Mouse (Mus musculus): ENCODE measurements around the gene Sorbs1. TPM values are rescaled to one million over a fixed set of nuclear protein-coding genes. Genes with fewer than 3 reads are reported as not detected.

Gene Sorbs1
- polyA plus RNA-seq, 1 experiment, result 13.2 TPM

DNA sequence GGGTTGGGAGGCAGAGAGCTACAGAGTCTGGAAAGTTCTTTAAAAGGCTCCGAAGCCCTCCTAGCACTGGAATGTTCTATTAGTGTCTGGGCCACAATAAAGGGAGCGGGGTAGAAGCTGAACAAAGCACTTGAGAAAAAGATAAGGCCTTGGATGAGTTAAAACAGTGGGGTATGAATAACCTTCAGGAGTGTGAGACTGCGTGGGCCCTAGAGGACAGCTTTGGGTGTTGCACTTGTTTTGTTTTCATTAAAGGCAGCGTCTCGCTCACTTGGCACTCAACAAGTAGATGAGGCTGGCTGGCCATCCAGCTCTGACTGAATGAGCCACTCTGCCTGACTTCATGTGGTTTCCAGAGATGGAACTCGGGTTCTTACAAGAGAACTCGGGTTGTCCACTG, 78.5 kb downstream of the Sorbs1 start:
- TF ChIP-seq CTCF (IDR thresholded peaks at IDR 0.05; ENCODE audit: extremely low read depth, insufficient read length, insufficient replicate concordance, low read depth, low read length) (no peak), POLR2A (IDR thresholded peaks at IDR 0.05; ENCODE audit: low read depth, low read length) (no peak)
- H3K4me1 ChIP-seq (ENCODE audit: control insufficient read depth, insufficient read depth, insufficient read length, low read length), result peaks cover 17% of the 10 kb centered on the region; the same call in 1 of the 2 replicates
- H3K36me3 ChIP-seq (ENCODE audit: control insufficient read depth, insufficient read depth, low read length), result no peaks in the 10 kb centered on the region
- H3K27ac ChIP-seq (ENCODE audit: insufficient read depth, low read depth, low read length), result no peak overlapping the region
- no peak overlapping the region for H3K4me3 ChIP-seq (ENCODE audit: low read depth, low read length)
- H3K27me3 ChIP-seq (ENCODE audit: control insufficient read depth, insufficient read depth, low read length), result no peaks in the 10 kb centered on the region
- WGBS, result 89% methylated on average over 7 of the region's 7 CpGs

DNA sequence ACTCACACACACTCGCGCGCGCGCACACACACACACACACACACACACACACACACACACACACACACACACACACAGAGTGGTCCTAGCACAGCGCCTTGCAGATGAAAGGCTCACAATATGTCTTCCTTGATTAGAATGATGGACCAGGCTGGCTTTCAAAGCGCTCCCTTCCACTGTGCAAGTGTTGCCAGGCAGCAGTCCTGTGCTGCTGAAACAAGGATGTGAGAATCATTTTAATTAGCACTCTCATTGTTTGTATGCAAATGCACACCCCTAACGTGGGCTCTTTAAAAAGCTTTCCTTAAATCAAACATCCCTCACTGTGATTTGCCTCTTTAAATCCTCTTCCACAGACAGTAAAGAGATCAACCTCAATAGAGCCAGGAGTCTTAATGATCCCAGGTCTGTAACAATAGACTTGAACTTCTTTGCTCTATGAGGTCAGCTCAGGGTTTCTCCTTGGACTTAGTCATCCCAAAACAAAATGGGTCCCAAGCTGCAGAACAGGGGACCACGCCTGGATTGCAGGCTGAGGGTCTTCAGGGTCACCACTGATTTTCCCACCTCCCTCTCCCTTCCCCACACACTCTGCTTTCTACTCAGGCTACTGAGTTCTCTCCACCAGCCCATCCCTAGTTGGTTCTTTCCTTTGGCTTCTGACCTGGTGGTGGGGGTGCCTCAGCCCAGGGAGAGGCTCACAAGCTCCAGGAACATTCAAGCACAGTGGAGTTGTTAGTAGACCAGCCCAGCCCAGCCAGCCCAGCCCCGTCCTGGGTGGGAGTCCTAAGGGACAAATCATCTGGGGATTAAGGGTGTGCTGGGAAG, 79.3 kb downstream of the Sorbs1 start:
- H3K36me3 ChIP-seq (ENCODE audit: control insufficient read depth, insufficient read depth, low read length), result no peaks in the 10 kb centered on the region
- H3K27ac ChIP-seq (ENCODE audit: insufficient read depth, low read depth, low read length), result no peak overlapping the region
- no peak overlapping the region for H3K4me3 ChIP-seq (ENCODE audit: low read depth, low read length)
- no peak for TF ChIP-seq CTCF (IDR thresholded peaks at IDR 0.05; ENCODE audit: extremely low read depth, insufficient read length, insufficient replicate concordance, low read depth, low read length)
- no peak for TF ChIP-seq POLR2A (IDR thresholded peaks at IDR 0.05; ENCODE audit: low read depth, low read length)
- WGBS, result 89% methylated on average over 10 of the region's 10 CpGs
- H3K27me3 ChIP-seq (ENCODE audit: control insufficient read depth, insufficient read depth, low read length), result no peaks in the 10 kb centered on the region
- H3K4me1 ChIP-seq (ENCODE audit: control insufficient read depth, insufficient read depth, insufficient read length, low read length), result peaks cover 17% of the 10 kb centered on the region; the same call in 1 of the 2 replicates

GRCm38 (mm10) chr19:40433316-40433912, 80.2 kb downstream of the Sorbs1 start:
- WGBS, result 67% methylated on average over 8 of the region's 8 CpGs
- Histone ChIP-seq H3K36me3 (ENCODE audit: control insufficient read depth, insufficient read depth, low read length) (no peaks in the 10 kb centered on the region), H3K4me3 (ENCODE audit: low read depth, low read length) (no peak overlapping the region), H3K27me3 (ENCODE audit: control insufficient read depth, insufficient read depth, low read length) (no peaks in the 10 kb centered on the region), H3K4me1 (ENCODE audit: control insufficient read depth, insufficient read depth, insufficient read length, low read length) (peaks cover 16% of the 10 kb centered on the region; the same call in 1 of the 2 replicates), H3K27ac (ENCODE audit: insufficient read depth, low read depth, low read length) (no peak overlapping the region)
- TF ChIP-seq CTCF (IDR thresholded peaks at IDR 0.05; ENCODE audit: extremely low read depth, insufficient read length, insufficient replicate concordance, low read depth, low read length) (no peak), POLR2A (IDR thresholded peaks at IDR 0.05; ENCODE audit: low read depth, low read length) (no peak)

DNA sequence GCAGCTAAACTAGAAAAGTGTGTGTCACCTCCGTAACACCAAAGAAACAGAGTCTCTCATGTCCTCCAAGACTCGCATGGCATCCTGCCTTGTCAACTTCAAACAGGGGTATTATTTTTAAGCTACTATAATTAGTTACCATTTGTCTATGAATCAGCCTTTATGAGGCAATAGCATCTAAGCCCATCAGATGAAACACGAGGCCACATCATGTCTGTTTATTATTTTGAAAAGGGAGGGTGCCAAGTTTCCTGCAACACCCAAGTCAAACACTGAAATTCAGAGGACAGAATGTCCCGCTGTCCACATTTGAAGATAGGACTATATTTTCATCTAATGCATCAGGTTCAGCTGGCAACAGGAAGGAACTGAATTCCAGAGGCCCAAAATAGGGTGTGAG, 81.6 kb downstream of the Sorbs1 start:
- no peaks in the 10 kb centered on the region for H3K27me3 ChIP-seq (ENCODE audit: control insufficient read depth, insufficient read depth, low read length)
- H3K27ac ChIP-seq (ENCODE audit: insufficient read depth, low read depth, low read length), result no peak overlapping the region
- WGBS, result 66% methylated on average over 4 of the region's 4 CpGs
- H3K4me3 ChIP-seq (ENCODE audit: low read depth, low read length), result no peak overlapping the region
- no peak for TF ChIP-seq CTCF (IDR thresholded peaks at IDR 0.05; ENCODE audit: extremely low read depth, insufficient read length, insufficient replicate concordance, low read depth, low read length)
- no peak for TF ChIP-seq POLR2A (IDR thresholded peaks at IDR 0.05; ENCODE audit: low read depth, low read length)
- H3K36me3 ChIP-seq (ENCODE audit: control insufficient read depth, insufficient read depth, low read length), result no peaks in the 10 kb centered on the region
- H3K4me1 ChIP-seq (ENCODE audit: control insufficient read depth, insufficient read depth, insufficient read length, low read length), result peaks cover 6% of the 10 kb centered on the region; the same call in 1 of the 2 replicates

DNA sequence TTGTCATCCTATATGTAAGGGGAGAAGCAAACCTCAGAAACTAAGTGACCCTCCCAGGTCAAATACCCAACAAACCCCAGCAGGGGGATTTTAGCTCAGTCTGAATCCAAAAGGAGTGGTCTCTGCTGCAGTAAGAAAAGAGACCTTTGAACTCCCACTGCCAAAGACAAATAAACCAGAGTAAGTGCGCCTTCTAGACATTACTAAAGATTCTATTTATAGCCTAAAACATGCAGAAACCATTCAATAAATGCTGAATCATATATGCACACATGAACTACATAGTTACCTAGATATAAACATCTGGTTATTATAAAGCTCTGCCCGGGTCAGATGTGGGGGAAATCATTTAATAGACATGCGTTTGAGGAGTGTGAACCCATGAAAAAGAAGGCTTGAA, 84.0 kb downstream of the Sorbs1 start:
- TF ChIP-seq CTCF (IDR thresholded peaks at IDR 0.05; ENCODE audit: extremely low read depth, insufficient read length, insufficient replicate concordance, low read depth, low read length) (no peak), POLR2A (IDR thresholded peaks at IDR 0.05; ENCODE audit: low read depth, low read length) (no peak)
- Histone ChIP-seq H3K27ac (ENCODE audit: insufficient read depth, low read depth, low read length) (no peak overlapping the region), H3K36me3 (ENCODE audit: control insufficient read depth, insufficient read depth, low read length) (no peaks in the 10 kb centered on the region), H3K4me1 (ENCODE audit: control insufficient read depth, insufficient read depth, insufficient read length, low read length) (peaks cover 2% of the 10 kb centered on the region; the same call in 1 of the 2 replicates), H3K4me3 (ENCODE audit: low read depth, low read length) (no peak overlapping the region), H3K27me3 (ENCODE audit: control insufficient read depth, insufficient read depth, low read length) (no peaks in the 10 kb centered on the region)
- WGBS, result 39% methylated on average over 3 of the region's 3 CpGs

DNA sequence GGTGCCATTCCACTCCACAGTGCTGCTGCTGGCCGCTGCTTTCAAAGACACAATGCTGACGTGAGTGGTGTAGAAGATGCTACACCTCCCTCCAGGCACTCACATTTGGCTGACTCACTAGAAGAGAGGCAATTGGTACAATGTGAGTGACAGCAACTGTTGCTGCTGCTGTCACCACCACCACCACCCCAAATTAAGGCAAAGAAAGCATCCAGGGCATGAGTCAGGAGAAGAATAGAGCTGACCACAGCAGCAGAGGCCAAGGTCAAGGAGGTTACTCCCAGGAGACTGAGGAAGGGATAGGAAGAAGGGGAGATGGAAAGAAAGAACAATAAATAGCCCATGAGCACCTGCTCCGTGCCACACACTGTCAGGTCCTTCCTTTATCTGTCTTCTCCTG, 84.4 kb downstream of the Sorbs1 start:
- Histone ChIP-seq H3K4me3 (ENCODE audit: low read depth, low read length) (no peak overlapping the region), H3K4me1 (ENCODE audit: control insufficient read depth, insufficient read depth, insufficient read length, low read length) (peaks cover 2% of the 10 kb centered on the region; the same call in 1 of the 2 replicates), H3K27me3 (ENCODE audit: control insufficient read depth, insufficient read depth, low read length) (no peaks in the 10 kb centered on the region), H3K27ac (ENCODE audit: insufficient read depth, low read depth, low read length) (no peak overlapping the region), H3K36me3 (ENCODE audit: control insufficient read depth, insufficient read depth, low read length) (no peaks in the 10 kb centered on the region)
- 83% methylated on average over 3 of the region's 3 CpGs for WGBS
- no peak for TF ChIP-seq POLR2A (IDR thresholded peaks at IDR 0.05; ENCODE audit: low read depth, low read length)
- TF ChIP-seq CTCF (IDR thresholded peaks at IDR 0.05; ENCODE audit: extremely low read depth, insufficient read length, insufficient replicate concordance, low read depth, low read length), result no peak
